Mouse (Mus musculus): Measurements from ENCODE around the gene Sntg2.

GRCm38 (mm10) chr12:30234940-30235339, 138.2 kb downstream of the Sntg2 start:
- TF ChIP-seq CTCF (IDR thresholded peaks at IDR 0.05; ENCODE audit: borderline replicate concordance, extremely low read depth, insufficient read depth, insufficient read length) (no peak), POLR2A (IDR thresholded peaks at IDR 0.05; ENCODE audit: borderline replicate concordance, extremely low read depth, insufficient read depth, insufficient read length, poor library complexity, severe bottlenecking) (no peak)

All from brain, embryonic 14.5 days (tissue).